Mouse (Mus musculus): ENCODE results near the gene Pa2g4.
"Not testable (repeated sequence)": the region's sequence is repeated elsewhere in the genome, so short reads cannot be mapped to it uniquely, and the experiment has no call there.

Gene Pa2g4

GRCm38 (mm10) chr10:128565788-128566531 lies at the start of gene Pa2g4:
Gene Pa2g4 (minus strand): TSS chr10:128565987.
- peak; percentile 99 to 100 for DNase-seq (ENCODE audit: inconsistent age in 2 of 2, low spot score in 1 of 2)

GRCm38 (mm10) chr10:128614934-128615333 lies 49.1 kb upstream of the Pa2g4 start:
- peak in 1 of 2 experiments; percentile 14 for DNase-seq (ENCODE audit: inconsistent age in 2 of 2, low spot score in 1 of 2)

- not testable (repeated sequence) for DNase-seq (ENCODE audit: inconsistent age in 2 of 2, low spot score in 1 of 2)
These were observed 48.0 kb upstream of the Pa2g4 start for GRCm38 (mm10) chr10:128613820-128614219.

- no peak for DNase-seq (ENCODE audit: inconsistent age in 2 of 2, low spot score in 1 of 2)
These were observed 47.3 kb upstream of the Pa2g4 start for GRCm38 (mm10) chr10:128613154-128613440.

- DNase-seq (ENCODE audit: inconsistent age in 2 of 2, low spot score in 1 of 2), result peak; percentile 66 to 88
These were observed 46.8 kb upstream of the Pa2g4 start for GRCm38 (mm10) chr10:128612433-128613153.

- no peak for DNase-seq (ENCODE audit: inconsistent age in 2 of 2, low spot score in 1 of 2)
These were observed 40.7 kb upstream of the Pa2g4 start for GRCm38 (mm10) chr10:128606483-128606882.

GRCm38 (mm10) chr10:128602470-128603128 lies 36.8 kb upstream of the Pa2g4 start:
- no peak for DNase-seq (ENCODE audit: inconsistent age in 2 of 2, low spot score in 1 of 2)

GRCm38 (mm10) chr10:128601499-128601898 lies 35.7 kb upstream of the Pa2g4 start:
- no peak for DNase-seq (ENCODE audit: inconsistent age in 2 of 2, low spot score in 1 of 2)

- DNase-seq (ENCODE audit: inconsistent age in 2 of 2, low spot score in 1 of 2), result no peak
These were observed 32.7 kb upstream of the Pa2g4 start for GRCm38 (mm10) chr10:128598476-128598875.

- no peak for DNase-seq (ENCODE audit: inconsistent age in 2 of 2, low spot score in 1 of 2)
These were observed 27.0 kb upstream of the Pa2g4 start for GRCm38 (mm10) chr10:128592797-128593196.

- DNase-seq (ENCODE audit: inconsistent age in 2 of 2, low spot score in 1 of 2), result no peak
These were observed 25.6 kb upstream of the Pa2g4 start for GRCm38 (mm10) chr10:128591436-128591835.

- peak; percentile 69 to 91 for DNase-seq (ENCODE audit: inconsistent age in 2 of 2, low spot score in 1 of 2)
These were observed 24.5 kb upstream of the Pa2g4 start for GRCm38 (mm10) chr10:128590193-128590690.

GRCm38 (mm10) chr10:128589464-128590192 lies 23.8 kb upstream of the Pa2g4 start, which contains the start of gene Erbb3:
Gene Erbb3 (minus strand): TSS chr10:128589652.
- DNase-seq (ENCODE audit: inconsistent age in 2 of 2, low spot score in 1 of 2), result peak; percentile 74 to 90

GRCm38 (mm10) chr10:128588775-128589463 lies 23.1 kb upstream of the Pa2g4 start:
- DNase-seq (ENCODE audit: inconsistent age in 2 of 2, low spot score in 1 of 2), result no peak

- DNase-seq (ENCODE audit: inconsistent age in 2 of 2, low spot score in 1 of 2), result no peak
These were observed 22.3 kb upstream of the Pa2g4 start for GRCm38 (mm10) chr10:128588136-128588535.

GRCm38 (mm10) chr10:128587697-128588096 lies 21.9 kb upstream of the Pa2g4 start:
- no peak for DNase-seq (ENCODE audit: inconsistent age in 2 of 2, low spot score in 1 of 2)

- DNase-seq (ENCODE audit: inconsistent age in 2 of 2, low spot score in 1 of 2), result no peak
These were observed 21.3 kb upstream of the Pa2g4 start for GRCm38 (mm10) chr10:128587120-128587519.

GRCm38 (mm10) chr10:128586546-128586945 lies 20.8 kb upstream of the Pa2g4 start:
- no peak for DNase-seq (ENCODE audit: inconsistent age in 2 of 2, low spot score in 1 of 2)

GRCm38 (mm10) chr10:128584386-128584785 lies 18.6 kb upstream of the Pa2g4 start:
- DNase-seq (ENCODE audit: inconsistent age in 2 of 2, low spot score in 1 of 2), result peak in 1 of 2 experiments; percentile 20

GRCm38 (mm10) chr10:128583644-128584043 lies 17.9 kb upstream of the Pa2g4 start:
- DNase-seq (ENCODE audit: inconsistent age in 2 of 2, low spot score in 1 of 2), result peak; percentile 83 to 89

Data from adrenal gland, adult (tissue).